Mouse (Mus musculus): ENCODE results near the gene Lmf1.

DNA sequence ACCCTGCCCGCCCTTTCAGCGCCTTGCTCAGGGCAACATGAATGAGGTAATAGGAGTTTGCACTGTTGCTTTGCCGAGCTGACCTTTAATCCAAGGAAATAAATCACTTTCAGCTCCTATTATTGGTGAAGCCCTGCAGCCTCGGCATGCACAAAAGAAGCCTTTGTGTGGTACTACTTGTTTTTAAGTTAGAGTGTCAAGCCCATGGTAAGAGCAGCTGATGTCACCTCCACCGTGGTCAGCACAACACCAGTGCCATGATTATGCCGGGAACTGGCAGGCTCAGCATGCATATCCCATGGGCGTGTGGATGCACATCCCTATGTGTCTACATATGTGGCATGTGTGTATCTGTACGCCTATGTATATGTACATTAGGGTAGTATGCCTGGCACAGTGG, 56.5 kb downstream of the Lmf1 start:
- TF ChIP-seq POLR2A (IDR thresholded peaks at IDR 0.05; ENCODE audit: low read depth, low read length): no peak
- no peak for TF ChIP-seq CTCF (IDR thresholded peaks at IDR 0.05; ENCODE audit: extremely low read depth, insufficient read length, insufficient replicate concordance, low read depth, low read length)
